Mouse (Mus musculus) thymus, adult 2 months (tissue): ENCODE measurements around the gene Metap1d.

ENCODE experiments used
- CTCF ChIP-seq: fragments of 200-500 bp; IDR thresholded peaks from 2 replicates; pipeline ENCODE4 v1.5.1; 2012; ENCODE audit warnings: mild to moderate bottlenecking, control low read depth, low read length, moderate library complexity, borderline replicate concordance; ENCODE audit not compliant: control insufficient read depth, poor library complexity, insufficient read depth; ENCODE audit errors: extremely low read depth
- POLR2A ChIP-seq: fragments of 200-500 bp; IDR thresholded peaks from 2 replicates; pipeline ENCODE4 v1.6.1; 2012; ENCODE audit warnings: mild to moderate bottlenecking, low read length, control low read depth, moderate library complexity; ENCODE audit not compliant: control insufficient read depth, poor library complexity, insufficient read depth; ENCODE audit errors: extremely low read depth

DNA sequence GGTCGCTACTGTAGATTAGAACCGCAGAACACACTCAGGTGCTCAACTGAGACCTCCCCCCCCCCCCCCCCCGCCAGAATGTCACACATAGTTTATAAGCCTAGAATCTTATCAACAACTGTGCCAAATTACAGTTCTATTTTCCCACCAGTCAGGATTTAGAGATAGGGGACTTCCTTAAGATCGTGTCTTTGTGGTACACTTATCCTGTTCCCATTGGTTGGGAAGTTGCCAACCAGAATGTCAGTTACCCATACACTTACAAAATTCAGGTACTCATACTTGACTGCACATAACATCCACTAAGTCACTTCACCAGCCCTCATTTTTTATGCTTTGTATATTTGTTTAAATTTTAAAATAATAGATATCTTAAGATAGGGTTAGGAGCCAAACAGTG lies 17.6 kb upstream of the Metap1d start:
- TF ChIP-seq CTCF (no peak), POLR2A (no peak)
